Mouse (Mus musculus) frontal cortex, adult (tissue): ENCODE results near the gene Cdh13.
A peak's percentile ranks its signal among the peaks of the same experiment; 100 is the strongest.

Source experiments
- ATAC-seq: cut with Nextera tagmentation; 2 replicates; pipeline ENCODE4 v1.9.2; 2017; ENCODE audit warnings: mild to moderate bottlenecking, moderate library complexity, mixed read lengths; ENCODE audit not compliant: low TSS enrichment

Cdh13 gene

DNA sequence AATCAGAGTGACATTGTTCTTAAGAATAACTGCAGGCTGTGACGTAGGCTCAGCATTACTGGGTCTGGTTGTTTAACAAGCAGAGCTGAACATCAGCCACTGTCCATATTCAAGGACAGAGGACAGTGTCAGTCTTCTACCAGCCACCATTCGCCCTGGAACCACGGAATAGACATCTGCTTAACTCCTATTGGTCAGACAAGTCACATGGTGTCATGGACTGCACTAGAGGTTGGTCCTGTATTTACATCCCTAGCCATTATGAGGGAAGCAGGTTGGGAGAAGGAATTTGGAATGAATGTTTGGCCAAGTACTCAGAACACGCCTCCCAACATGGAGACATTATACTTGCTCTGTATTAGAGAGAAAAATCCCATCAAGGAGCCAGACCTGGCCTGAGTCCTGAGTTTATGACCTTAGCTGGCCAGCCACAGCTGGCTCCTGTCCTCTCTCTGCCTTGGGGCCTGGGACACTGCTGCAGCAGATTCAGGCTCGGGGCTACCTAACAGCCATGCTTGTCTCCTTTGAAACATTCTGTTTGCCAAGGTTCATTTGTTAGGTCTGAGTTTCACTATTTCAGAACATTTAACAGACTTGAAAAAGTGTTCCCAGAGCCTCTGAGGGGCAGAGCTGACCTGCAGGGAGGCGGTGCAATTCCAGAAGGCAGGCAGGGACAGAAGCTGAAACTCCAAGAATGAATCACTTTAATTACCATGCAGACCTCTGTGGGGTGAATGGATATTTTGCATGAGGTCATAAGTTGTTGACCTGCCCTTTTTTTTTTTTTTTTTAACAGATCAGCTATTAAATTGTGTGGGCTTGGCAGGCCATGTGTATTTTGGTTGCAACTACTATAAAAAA lies 282.6 kb downstream of the Cdh13 start:
- ATAC-seq = no peak

- ATAC-seq = peak; percentile 74; the same call in 1 of the 2 replicates
Observed at GRCm38 (mm10) chr8:118569366-118569765, 285.8 kb downstream of the Cdh13 start.

DNA sequence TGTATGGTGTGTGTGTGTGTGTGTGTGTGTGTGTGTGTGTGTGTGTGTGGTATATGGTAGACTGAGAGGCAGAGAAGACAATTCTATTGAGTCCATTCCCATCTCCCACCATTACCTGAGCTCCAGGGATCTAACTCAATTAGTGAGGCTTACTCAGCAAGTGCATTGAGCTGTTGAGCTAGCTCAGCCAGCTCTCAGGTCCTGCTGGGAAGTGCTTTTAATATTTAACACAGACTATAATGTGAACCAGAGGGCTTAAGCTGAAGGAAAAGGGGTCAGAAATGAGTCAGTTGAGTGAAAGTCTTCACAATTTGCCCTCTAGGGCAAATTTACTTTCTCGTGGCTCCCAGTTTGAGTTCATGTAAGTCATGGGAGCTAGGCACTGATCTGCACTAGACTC lies 297.7 kb downstream of the Cdh13 start:
- no peak for ATAC-seq

DNA sequence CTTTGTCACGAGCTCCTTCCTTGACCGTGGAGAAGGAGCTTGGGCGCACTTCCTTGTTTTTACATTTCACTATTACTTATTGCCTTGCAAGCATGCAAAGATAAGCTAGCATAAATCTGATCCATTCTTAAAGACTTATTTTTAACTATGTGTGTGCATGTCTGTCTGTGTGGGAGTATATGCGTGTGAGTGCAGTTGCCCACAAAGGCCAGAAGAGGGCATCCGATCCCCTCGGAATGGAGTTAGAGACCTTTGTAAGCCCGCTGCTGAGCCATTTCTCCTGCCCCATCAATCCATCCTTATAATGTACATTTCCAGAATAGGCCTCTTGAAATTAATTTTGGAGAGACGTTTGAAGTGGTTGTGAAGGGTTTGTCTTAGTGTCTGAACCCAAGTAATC lies 298.7 kb downstream of the Cdh13 start:
- no peak for ATAC-seq

DNA sequence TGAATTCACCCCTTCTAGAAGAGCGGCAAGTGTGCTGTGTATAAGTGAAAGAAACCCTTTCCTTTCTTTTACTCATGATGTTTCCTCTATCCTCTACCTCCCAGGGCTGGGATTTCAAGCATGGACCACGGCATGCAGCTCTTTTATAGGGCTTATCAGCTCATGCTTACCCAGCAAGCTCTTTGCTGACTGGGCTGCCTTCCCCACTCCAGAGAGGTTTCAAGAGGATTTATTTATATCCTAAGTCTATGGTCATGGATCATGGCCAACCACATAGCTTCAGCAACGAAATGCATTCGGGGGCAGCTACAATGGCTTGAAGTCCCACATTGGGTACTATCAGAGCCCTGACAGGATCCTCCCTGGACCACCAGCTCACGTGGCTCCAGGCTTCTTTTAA lies 304.4 kb downstream of the Cdh13 start:
- ATAC-seq = no peak

- 0 out of 2 replicates have a peak, but pooled peaks have one; percentile 47 for ATAC-seq
Observed at GRCm38 (mm10) chr8:118596816-118597215, 313.3 kb downstream of the Cdh13 start.

DNA sequence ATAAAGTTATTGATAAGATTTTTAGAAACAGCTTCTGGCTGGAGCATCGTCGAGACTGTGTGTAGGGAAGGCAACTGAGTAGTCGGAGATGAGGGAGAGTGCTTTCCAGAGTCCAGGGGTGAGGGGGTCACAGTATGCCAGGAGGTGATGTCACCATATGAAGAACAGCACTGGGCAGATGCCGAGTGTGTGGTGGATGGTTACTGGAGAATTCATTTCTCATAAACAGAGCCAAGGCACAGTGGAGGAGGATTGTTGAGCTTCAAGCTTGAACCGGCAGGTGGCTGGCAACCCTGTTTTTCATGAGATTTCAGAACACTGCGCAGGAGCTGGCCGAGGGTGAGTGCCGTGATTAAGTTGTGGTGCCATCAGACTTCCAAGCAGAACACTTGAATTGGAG lies 317.8 kb downstream of the Cdh13 start:
- ATAC-seq = no peak

- ATAC-seq = no peak
Observed at GRCm38 (mm10) chr8:118602074-118602473, 318.5 kb downstream of the Cdh13 start.

- ATAC-seq = peak; percentile 70
Observed at GRCm38 (mm10) chr8:118611551-118611950, 328.0 kb downstream of the Cdh13 start.

- peak; percentile 78; the same call in 1 of the 2 replicates for ATAC-seq
Observed at GRCm38 (mm10) chr8:118618195-118618594, 334.7 kb downstream of the Cdh13 start.

- ATAC-seq = no peak
Observed at GRCm38 (mm10) chr8:118626425-118626824, 342.9 kb downstream of the Cdh13 start.

DNA sequence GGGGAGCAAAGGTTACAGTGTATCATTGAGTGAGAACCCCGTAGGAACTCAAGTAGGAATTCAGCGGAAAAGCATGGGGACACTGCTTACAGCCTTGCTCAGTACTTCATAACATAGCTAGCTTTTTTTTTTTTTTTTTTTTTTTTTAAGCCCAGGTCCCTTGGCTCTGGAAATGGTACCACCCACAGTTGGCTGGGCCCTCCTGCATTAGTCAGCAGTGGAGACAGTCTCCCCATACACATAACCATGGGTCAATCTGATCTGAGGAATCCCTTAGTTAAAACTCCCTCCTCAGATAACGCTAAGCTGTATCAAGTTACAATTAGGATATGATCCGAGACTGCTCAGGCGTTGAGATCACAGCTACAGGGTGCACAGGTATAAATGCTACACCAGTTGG lies 344.2 kb downstream of the Cdh13 start:
- ATAC-seq = no peak

GRCm38 (mm10) chr8:118628702-118629101 lies 345.2 kb downstream of the Cdh13 start:
- peak; percentile 62 for ATAC-seq

DNA sequence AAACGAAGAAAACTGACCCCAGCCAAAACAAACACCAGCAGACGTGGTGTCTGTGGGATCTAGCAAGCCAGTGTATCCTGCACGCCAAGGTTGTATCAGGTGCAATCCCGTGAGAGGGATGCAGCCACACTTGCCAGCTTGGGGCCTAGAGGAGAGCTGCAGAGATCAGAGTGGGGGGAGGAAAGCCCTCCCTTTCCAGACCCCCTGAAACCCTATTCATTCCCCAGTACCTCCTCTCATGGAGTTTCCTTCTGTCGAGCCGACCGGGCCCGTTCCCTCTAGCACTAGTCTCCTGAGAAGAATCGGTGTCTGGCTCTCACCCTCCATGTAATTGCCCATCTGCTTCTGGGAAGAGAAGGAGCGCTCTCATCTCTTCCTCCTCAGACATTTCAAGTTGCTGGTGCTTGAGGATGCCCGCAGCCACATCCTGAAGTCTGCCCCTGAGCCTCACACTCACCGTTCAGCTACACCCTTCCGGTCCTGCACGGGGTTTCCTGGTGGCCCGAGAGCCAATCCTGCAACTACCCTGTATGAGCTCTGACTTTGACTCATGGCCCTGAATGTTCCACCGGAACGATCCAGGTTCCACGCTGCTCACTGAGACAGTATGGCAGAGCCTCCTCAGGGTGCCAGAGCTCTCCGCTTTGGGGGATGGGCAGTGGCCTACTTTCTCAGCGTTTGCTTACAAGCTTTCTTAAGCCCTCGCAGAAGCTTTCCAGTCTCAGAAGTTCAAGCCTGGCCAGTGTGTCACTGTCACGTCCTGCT lies 351.9 kb downstream of the Cdh13 start:
- peak; percentile 82 for ATAC-seq

DNA sequence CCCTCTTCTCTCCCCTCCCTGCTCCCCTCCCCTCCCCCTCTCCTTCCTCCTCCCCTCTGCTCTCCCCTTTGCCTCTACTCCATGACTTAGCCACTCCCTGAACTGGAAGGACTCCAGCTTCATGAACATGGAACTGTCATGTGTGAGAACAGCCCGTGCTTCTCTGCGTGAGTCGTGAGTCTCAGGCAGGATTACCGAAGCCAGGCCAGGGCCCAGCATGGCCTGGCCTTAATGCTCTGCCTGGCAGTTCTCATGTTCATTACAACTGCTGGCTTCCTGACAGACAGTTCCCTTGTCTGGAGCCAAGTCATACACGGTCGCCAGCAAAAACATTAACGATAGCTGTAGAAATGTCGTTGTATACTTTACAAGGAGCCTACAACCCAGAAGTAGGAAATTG lies 356.1 kb downstream of the Cdh13 start:
- no peak for ATAC-seq

- ATAC-seq = no peak
Observed at GRCm38 (mm10) chr8:118641799-118642198, 358.3 kb downstream of the Cdh13 start.

DNA sequence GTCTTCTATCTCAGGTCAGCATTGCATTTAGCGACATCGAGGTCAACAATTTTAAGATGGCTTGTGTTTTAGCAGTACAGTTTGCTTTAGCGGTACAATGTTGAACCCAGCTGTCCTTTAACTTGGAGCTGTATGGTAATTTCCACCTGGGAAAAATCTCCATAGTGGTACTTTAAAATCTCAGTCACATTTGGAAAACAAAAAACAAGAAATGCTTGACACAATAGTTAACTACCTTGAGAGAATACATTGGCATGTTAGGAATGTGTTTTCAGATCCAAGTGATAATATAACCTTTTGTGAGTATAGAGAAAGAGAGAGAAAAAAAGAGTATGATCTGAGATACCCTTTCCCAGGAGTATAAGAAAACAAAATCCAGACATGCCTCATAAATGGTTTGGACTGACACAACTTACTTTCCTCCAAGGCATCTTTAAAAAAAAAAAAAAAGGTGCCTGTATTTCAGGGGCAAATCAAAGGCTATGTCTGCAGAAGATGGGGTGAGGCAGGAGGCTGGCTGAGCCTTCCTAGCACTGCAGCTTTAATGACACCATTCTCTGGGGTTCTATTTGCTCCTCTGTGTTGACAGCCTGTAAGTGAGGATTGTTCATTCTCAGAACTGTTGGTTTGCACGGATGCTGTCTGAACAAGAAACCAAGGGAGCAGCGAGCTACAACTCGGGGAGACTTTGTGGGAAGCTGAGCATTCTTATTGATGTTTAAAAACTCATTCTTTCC lies 365.4 kb downstream of the Cdh13 start:
- no peak for ATAC-seq

GRCm38 (mm10) chr8:118649981-118650380 lies 366.4 kb downstream of the Cdh13 start:
- ATAC-seq = no peak

DNA sequence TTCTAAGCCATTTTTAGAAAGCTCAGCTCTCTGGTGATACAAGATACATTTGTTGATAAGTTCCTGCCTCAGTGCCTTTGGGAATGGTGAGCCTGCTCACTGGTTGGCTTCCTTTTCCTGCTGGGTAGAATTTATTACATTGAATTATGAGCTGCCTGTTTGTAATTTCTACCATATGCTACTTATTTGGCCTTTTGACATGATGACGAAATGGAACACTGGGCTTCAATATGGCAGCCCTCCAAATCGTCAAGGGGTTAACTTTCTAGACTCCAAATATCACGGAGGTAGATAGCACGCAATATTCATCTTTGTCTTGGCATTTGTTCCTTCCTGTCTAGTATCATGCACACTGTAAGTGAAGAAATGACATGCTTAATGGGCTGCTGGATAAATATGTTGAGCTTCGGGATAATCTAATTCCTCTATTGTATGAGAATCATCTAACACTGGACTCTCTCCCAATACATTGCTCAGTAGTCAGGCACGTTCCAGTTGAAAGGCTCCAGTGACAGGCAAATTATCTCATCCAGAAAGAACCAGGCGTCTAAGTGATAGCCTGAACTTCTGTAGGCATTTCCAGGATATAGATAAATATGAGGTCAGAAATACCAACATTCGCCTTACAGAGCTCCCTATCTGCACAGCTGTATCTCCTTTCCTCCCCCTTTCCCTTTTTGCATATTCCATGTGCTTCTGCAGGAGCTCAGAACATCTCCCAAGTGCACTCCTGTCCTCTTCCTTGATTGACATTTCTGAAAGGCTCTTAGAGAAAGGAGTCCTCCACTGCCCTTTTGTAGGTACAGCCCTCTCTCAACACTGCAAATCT lies 378.7 kb downstream of the Cdh13 start:
- ATAC-seq = no peak

- ATAC-seq = peak; percentile 86
Observed at GRCm38 (mm10) chr8:118665081-118665480, 381.5 kb downstream of the Cdh13 start.

DNA sequence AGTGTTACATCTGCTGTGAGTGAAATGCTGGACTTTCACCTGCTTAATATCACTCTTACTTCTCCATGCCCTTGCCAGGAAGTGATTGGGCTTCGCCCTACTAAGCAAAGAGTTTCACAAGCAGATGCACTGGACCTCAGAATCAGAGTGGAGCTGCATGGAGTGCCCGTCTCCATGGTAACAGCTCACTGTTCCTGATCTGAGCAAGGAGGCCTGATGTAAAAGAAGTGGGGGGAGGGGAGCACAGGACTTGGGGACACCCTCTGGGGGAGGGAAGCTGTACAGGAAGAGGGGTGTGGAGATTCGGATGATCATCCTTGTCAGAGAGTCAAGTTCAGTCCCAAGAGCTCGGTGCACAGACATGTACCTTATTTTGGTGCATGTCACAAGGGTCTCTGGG lies 384.2 kb downstream of the Cdh13 start:
- no peak for ATAC-seq
